Mouse (Mus musculus) c-Kit-positive CD71-negative TER-119-negative erythroid progenitor cells, embryonic 14.5 days (primary cell): Measurements from ENCODE around the gene Cdc42bpa.
"Not testable (repeated sequence)": the region's sequence is repeated elsewhere in the genome, so short reads cannot be mapped to it uniquely, and the experiment has no call there.

Experiments used
- DNase-seq: peaks from one replicate; pipeline ENCODE4 v3.0.0-alpha.2; 2013; ENCODE audit warnings: low read depth

The Cdc42bpa gene

DNA sequence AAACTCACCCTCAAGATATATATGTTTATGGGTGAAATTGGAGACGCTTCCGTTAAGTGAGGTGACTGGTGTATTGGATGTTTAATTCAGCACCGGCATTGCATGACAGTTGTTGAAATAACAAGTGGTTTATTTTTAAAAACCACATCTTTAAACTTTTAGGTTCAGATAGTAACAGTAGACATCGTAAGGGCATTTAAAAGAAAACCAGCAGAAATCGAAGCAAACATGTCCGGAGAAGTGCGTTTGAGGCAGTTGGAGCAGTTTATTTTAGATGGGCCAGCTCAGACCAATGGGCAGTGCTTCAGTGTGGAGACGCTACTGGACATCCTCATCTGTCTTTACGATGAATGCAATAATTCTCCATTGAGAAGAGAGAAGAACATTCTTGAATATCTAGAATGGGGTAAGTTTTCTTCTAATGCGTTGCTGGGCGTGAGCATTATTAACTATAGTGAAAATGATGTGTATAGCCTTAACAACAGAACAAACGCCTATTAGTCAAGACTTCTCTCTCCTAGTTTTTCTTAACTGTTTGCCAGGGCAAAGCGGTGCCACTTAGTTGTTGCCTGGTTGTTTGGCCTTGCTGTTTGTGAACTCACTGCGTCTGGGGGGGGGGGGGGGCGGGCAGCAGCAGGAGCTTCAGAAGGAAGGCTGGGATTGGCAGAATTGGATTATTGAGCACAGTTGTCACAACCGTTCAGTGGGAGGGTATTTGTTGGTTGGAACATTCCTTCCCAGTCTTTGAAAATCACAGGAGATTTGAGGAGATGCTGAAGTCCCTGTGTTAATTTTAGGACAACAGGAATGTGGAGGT, 818 bp downstream of the Cdc42bpa start:
- DNase-seq = no peak

DNA sequence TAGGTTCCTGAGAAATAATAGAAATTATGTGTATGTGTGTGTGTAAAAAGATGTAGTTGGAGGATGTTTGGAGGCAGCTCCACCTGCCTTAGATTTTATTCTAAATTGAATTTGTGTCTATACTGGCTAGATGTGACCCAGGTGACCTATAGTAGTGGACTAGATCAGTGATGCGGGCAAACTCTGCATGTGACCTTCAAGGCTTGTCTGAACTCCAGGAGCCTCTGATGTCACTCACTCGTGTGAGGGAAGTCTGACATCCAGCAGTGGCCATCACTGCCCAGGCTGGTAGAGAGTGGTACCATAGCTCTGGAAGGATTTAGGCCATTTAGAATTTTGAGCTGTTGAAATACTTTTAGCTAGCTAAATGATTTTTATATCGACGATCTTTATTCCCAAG, 1.5 kb downstream of the Cdc42bpa start:
- no peak for DNase-seq

DNA sequence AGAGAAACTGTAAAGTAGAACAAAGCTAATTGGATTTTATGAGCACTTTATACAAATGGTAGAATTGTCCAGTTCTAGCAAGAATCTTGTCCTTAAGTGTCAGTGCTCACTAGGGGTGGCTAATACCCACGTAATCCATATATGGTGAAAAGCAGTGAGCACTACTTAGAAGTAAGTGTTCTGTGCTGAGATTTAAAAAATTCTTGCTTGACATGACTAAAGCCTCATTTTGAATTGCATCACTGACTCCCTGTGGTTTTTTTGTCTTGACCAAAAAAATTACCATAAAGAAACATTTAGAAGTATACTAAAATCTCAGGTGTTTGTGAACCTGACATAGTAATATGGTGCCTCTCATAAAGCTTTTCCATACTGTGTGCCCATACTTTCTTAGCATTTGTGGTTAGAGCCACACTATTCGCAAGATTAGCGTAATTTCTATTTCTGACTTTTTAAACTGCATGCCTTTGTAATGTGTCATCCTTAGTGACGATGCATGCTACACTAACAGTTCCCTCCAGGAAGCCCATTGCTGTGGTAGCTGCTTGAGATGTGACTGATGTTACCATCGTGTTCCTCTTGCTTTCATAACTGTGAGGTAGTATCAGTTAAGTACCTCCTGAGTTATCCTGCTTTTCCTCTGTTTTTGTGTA, 9.6 kb downstream of the Cdc42bpa start:
- DNase-seq = no peak

DNA sequence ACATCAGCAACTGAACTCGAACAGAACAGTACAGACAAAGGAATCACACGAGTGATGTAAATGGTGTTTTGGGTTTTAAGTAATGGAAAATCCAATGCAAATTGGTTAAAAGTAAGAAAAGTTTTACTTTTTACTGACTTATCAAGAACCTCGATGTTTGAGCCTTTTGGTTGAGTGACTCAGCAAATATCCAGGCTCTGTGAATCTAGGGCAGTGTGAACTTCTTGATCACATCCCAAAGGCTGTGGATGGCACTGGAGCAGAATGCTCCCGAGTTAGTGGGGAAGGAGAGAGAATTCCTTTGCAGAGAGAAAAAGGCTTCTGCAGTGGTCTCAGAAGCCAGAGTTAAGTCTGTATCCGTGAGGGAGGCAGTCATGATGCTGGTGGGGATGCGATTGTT, 14.7 kb downstream of the Cdc42bpa start:
- no peak for DNase-seq

DNA sequence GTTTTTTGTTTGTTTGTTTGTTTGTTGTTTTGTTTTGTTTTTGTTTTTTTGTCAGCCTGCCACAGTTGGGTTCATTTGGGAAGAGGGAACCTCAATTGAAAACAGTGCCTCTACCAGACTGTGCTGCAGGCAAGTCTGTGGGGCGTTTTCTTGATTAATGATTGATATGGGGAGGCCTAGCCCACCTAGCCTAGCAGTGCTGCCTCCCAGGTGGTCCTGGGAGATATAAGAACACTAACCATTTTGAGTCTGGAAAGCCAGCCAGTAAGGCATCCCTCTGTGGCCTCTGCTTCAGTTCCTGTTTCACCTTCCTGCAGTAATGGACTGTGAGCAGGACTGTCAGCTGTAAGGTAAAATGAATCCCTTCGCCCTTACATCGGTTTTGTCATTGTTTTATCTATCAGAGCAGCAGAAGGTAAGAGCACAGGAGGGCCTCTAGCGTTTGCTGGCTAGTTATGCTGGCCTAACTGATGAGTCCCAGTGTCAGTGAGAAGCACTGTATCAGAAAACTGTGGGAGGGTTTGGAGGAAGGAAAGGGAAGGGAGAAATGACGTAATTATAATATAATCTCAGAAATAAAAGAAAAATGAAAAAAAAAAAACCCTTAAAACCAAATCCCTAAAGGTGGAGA, 15.5 kb downstream of the Cdc42bpa start:
- DNase-seq = no peak

DNA sequence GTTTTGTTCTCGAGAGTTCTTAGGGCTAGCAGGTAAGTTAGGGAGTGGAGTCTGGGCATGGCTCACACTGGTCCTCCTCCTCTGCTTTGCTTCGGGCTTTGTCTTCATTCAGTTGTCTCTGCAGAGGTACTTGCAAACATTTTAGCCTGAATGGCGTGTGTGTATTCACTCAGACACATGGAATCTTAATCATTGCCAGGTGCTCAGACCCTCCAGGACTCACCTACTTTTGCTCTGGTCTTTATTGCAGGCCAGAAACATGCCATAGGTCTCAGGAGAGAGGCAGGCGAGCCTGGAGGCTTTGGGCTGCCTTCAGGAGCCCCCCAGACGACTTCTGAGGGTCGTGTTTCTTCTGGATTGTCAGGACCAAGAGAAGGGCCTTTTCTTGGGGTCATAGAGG, 17.2 kb downstream of the Cdc42bpa start:
- DNase-seq = no peak

DNA sequence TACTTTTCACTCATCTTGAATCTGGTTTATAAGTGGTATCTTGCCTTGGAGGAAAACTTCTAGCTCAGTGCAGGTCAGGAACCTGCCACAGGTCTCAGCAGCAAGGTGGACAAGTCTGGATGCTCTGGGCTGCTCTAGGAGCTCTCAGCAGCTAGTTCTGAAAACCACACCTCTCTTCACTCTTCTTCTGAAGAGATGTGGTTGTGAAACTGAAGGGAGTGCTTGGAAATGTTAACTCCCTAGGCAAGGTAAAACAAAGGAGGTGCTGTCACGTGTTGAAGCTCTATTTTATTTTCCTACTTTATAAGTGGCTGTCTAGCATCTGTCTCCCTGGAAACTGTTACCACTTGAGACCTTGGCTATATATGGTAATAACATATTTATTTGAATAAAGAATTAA, 18.5 kb downstream of the Cdc42bpa start:
- no peak for DNase-seq

DNA sequence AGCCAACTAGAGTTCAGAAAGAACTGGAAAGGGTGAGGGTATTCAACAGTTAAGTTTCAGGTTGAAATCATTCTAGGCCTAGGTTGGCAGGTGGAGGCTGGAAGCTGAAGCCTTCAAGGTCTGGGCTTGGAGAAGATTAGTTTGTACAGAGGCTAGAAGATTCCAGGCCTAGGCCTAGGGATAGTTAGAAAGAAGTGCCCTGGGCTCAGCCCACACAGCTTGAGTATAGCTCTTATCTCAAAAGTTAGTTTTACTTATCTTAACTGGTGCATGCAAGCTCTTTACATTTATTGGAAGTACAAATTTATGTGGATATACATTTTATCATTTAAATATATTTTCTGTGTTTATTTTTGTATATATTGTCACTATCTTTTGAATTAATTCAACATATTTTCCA, 21.4 kb downstream of the Cdc42bpa start:
- no peak for DNase-seq

DNA sequence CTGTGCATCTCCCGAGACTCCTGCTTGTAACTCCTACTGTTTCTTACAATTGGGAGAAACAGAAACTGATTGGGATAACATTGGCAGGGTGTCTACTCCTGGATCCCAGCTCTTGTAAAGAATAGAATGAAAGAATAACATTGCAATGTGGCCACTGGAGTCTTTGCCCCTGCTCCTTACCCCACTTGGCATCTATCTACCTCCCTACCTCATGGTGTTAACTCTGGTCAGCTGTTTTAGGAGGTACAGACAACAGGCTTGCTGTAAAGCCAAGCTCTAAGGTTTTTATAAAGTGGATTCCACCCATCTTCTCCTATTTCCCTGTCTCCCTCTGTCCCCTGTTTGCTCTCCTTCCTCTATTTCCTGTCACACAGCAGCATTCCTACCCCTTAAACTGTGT, 21.9 kb downstream of the Cdc42bpa start:
- DNase-seq = no peak

DNA sequence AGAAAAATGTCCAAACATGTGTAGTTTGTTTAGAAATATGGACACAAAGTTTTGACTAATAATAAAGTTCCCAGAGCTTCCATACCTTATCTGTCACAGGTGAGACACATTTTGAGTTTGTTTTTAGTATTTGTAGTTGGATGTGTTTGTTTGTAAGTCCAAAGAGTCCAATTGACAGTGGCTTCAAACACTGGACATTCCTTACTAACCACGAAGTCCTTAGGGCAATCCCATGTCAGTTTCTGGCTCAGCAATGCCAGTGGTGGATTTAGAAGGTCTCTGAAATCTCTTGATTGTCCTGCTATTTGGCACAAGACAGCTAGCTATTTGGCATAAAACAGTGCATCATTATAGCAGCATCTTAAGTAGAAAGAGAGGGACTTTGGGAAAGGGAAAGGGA, 22.7 kb downstream of the Cdc42bpa start:
- DNase-seq = no peak

DNA sequence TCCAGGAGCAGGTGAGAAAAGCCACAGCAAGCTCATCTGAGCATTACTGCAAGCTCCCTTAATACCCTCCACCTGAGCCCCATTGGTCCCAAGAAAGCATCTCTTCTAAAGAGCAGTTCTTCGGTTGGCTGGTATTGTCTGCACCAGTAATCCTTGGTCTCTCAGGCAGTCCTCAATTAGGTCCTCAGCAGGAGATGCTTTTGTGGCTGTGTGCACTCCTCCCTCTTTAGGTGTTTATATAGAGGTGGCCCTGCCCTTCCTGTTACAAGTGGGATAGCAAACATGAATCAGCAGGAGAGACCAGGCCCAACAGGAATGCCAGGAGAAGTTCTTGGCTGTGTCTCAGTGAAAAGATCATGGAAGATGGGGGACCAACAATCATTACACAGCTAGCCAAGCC, 23.9 kb downstream of the Cdc42bpa start:
- DNase-seq = no peak

DNA sequence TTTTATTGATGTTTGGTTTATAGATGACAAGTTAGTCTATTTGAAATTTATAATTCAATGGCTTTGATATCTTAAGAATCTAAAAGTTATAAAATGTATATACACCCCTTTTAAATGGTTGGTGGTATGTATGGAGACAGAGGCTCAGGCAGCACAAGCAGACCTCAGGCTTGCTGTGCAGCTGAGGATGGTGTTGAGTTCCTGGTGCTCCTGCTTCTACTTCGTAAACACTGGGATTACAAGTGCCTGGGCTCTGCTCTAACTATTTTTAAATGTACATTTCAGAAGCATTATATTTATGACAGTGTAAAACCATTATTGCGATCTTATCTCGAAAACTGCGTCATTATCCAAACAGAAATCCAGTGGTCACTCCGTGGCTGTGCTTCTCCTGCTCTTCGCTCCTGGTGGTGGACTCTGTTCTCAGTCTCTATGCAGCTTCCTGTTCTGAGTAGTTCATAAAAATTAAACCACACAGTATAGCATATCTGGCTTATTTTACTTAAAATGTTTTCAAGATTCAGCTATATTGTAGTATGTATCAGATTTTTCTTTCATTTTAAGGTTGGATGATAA, 31.5 kb downstream of the Cdc42bpa start:
- DNase-seq = no peak

DNA sequence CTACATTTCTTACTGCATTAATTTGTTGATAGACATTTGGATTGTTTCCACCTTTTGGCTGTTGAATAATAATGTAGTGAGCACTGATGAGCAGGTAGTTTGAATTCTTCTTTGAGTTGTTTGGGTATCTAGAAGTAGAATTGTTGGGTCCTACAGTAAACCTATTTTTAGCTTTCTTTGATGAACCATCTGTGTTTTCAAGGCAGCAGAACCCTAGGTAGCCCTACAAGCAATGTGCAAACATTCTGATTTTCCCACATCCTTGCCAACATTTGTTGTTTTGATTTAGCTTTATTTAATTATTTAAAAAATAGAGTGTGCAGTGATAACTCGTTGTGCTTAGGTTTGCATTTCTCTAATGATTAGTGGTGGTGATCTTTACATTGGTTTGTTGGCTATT, 32.0 kb downstream of the Cdc42bpa start:
- DNase-seq = no peak

DNA sequence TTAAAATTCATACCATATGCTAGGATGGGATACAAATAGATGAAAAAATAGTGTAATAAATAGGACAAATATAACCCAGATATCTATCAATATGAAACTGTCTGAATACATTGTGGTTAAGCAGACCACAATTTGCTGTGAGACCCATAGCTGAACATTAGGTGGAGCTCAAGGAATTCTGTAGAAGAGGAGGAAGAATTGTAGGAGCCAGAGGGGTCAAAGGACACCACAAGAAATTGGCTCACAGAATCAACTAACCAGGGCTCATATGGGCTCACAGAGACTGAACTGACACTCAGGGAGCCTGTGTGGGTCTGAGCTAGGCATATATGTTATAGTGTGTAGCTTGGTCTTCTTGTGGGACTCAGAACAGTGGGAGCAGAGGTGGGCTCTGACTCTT, 47.8 kb downstream of the Cdc42bpa start:
- no peak for DNase-seq

DNA sequence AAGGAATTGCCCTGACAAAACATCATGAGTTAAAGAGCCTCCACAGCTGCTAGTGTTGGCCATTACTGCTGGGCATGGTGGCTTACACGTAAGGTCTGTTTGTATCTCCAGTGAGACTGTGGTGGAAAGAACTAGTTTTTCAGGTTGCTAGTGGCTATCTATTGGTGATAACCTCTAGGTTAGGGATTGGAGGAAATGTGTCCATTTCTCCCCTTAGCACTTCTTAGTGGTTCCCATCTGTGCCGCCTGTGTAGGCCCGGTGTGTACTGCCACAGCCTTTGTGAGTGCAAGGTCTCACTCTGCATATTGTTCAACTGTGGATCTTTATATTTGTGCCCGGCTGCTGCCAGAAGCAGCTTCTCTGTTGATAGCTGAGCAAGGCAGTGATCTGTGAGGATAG, 53.2 kb downstream of the Cdc42bpa start:
- DNase-seq = no peak

DNA sequence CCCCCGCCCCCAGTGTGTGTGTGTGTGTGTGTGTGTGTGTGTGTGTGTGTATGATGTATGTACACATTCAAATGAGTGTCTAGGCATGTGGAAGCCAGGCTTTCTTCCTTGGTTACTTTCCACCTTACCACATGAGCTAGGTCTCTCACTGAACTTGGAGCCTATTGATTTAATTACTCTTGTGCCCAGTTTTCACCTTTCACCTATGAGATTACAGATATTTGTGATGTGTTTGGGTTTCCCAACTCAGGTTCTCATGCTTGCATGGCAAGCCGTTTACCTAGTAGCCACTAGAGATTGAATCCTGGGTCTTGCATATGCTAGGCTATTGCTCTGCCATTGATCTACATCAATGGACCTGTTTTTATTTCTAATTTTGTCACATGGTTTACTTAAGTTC, 57.9 kb downstream of the Cdc42bpa start:
- no peak for DNase-seq

DNA sequence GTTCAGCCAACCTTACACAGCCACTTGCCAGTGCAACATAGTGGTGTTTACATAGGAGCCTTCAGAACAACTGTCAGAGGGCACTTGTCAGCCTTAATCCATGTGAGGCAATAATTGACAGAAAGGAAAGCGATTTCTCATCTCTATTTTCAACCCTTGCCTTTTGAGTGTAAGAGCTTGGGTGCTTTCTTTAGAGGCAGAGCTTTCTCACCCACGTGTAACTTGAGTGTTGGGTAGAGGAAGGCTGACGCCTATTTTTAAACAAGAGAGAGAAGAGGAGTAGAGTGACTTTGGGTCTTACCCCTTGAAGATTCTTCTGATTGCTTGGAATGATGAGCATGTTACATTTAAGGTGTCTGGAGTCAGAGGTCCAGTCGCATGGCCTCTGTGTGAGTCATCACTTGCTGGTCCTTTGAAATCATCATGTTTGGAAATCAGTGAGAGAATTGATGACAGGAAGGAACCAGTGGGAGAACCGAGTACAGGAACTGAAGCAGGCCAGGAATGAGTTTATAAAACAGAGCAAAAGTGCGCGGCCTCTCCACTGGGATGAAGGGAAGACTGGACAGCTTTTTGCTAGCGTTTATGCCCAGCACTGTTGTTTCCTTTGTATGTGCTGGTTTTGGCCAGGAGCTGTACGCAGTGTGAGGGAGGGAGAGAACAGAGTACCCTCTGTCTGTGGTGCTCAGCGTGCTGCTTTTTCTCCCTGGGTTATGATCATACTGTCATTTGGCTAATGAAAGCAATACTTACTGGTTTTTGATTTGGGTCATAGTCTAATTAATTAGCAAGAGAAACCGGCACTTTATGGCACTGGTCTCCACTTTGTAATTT, 61.4 kb downstream of the Cdc42bpa start:
- no peak for DNase-seq

DNA sequence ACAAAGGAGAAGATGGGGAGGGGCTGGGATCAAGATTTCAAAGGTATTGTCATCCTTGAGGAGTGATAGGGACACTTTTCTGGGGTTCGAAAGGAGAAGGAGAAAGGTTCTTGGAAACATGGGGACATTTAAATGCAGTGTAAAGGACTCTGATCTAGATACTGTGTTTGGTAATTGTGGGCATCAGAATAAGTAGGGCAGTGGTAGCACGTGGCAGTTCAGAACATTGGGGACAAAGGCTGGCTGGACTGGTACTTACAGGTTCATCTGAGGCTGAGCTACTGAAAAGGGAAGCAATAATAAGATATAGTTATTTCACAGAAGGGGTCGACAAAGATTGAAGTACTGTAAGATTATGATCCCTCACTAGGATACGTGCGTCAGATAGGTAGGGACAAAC, 63.2 kb downstream of the Cdc42bpa start:
- DNase-seq = no peak

DNA sequence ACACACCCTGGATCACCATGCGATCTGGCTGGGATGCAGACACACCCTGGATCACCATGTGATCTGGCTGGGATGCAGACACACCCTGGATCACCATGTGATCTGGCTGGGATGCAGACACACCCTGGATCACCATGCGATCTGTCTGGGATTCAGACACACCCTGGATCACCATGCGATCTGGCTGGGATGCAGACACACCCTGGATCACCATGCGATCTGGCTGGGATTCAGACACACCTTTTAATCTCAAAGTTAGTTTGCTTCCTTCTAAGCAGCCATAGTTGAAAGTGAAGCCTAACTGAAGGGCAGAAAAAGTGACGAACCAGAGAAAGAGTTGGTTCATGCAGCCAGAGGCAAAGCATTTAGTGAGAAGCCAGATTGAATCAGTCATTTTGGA, 69.6 kb downstream of the Cdc42bpa start:
- not testable (repeated sequence) for DNase-seq

DNA sequence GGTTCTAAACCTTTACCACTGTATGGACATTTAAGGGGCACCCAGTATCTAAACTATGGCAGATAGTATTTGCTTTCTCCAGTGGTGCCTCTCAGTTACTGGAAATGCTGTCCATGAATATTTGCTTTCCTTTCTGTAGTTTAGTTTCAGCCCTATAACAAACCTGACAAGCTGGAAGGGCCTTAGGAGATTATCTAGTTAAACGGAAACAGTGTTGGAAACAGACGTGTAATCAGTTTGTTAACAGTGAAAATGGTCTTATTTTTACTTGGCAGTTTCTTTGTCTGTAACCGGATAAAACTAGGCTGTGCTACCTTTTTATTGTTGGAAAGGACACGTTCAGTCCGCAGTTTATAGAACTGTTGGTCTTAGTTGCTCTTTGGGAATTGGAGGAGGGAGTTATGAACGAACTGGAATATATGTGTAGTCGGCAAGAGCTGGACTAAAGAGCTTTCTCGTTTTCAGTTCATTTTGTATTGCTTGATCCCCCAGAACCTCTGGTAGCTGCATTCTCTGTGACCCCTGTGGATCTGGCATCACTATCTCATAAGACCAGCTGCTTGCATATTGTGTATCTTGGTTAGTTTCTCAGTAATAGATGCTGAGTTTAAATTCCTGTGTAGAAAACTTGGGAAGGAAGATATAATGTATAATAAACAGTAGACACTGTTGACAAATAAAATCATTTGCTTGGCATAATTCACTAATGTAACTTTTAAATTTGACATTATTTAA, 70.5 kb downstream of the Cdc42bpa start:
- no peak for DNase-seq
